Mouse (Mus musculus): ENCODE data around the gene Cdk5.

GRCm38 (mm10) chr5:24453985-24454303, 30.6 kb upstream of the Cdk5 start:
- no peak for TF ChIP-seq CTCF (IDR thresholded peaks at IDR 0.05; ENCODE audit: control insufficient read depth, insufficient read depth, insufficient replicate concordance, low read depth, low read length)
- no peak for TF ChIP-seq POLR2A (IDR thresholded peaks at IDR 0.05; ENCODE audit: control insufficient read depth, low read depth, low read length)

Data from testis, adult 2 months (tissue).